Mouse (Mus musculus) c-Kit-positive CD71-positive TER-119-negative erythroid progenitor cells, embryonic 14.5 days (primary cell): ENCODE results near the gene Fam172a.

Experiments
- DNase-seq: peaks from one replicate; pipeline ENCODE4 v3.0.0-alpha.2; 2013; ENCODE audit warnings: low read depth

The Fam172a gene

DNA sequence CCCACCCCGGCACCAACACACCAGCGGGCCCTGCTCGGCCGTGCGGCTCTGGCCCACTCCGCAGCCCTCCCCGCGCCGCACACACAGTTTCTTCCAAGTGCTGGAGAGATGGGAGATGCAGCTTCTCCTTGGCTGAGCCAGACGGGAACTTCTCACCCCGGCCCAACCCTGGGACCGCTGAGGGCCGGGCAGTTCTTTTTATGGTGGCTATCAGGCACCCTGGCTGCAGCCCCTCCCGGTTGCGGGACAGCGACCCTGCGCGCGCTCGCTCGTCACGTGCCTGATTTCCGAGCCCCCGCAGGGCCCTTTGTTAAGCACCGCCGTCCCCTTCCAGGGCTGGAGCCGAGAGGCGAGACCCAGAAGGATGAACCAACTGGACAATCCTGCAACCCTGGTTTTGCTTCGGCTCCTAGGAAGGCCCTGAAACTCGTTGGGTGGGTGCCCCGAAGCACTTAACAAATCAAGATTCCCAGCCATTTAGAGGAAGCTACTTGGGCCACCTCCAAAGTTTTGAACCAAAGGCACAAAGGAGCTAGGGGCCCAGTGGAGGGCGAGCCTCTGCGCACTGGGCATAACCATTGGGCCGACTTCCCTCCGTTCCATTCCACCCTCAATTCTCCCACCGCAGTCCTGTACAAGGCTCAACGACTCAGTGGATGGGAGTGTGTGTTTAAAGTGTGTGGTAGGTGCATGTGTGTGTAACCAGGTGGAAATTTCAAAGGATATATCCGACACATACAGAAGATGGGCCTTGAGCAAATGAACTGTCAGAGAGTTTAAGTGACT lies 477.7 kb downstream of the Fam172a start:
- DNase-seq = no peak

DNA sequence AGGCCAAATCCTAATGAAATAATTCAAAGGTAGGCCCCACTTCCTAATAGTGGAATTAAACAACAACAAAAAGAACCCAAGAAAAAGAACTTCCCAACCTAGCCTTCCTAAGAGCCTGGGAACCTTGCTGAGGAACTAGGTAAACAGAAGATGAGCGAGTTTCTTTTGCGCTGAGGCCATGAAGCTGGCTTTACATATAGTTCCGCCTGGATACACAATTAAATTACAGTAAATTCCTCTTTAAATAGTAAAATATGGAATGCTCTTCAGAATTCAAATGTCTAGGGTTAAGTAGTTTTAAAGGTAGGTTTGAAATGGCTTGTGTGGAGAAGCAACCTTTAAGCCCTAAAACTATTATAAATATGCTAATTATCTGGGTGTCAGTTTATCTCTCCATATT lies 478.4 kb downstream of the Fam172a start:
- DNase-seq = no peak

DNA sequence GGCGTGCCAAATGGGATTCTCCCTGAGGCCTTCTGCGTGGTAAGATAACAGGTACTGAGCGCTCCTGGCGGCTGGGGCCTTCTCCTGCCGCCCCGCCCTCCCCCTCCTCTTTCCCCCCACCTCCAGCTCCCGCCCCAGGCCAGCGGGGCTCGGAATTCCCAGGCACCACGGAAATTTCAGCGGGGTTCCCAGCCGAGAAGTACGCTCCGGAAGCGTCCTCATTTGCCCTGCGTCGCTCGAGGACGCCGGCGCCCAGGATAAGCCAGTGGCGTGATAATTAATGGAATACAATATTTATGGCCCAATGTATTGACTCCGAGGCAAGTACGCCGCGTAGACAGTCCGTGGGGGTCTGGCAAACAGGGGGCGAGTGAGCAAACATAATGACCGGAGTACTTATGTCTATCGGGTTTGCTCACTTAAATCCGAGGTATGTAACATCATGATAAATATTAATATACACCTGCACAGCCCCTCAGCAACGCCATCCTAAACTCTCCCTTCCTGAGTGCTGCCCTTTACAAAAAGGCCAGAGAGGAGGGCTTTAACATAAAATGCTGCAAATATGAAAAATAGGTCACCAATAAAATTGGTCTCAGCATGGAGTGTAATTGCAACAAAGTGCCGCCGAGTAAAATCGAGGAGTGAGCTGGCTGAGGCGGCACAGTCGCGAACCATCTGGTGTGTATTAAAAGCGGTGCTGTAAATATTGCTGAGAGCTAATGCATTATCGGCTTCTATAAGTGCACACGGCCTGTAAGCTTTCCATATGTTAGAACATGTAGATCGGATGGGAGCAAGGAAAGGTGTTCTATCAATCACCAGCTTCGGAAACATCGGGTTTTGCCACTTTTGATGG lies 479.5 kb downstream of the Fam172a start:
- DNase-seq = no peak

DNA sequence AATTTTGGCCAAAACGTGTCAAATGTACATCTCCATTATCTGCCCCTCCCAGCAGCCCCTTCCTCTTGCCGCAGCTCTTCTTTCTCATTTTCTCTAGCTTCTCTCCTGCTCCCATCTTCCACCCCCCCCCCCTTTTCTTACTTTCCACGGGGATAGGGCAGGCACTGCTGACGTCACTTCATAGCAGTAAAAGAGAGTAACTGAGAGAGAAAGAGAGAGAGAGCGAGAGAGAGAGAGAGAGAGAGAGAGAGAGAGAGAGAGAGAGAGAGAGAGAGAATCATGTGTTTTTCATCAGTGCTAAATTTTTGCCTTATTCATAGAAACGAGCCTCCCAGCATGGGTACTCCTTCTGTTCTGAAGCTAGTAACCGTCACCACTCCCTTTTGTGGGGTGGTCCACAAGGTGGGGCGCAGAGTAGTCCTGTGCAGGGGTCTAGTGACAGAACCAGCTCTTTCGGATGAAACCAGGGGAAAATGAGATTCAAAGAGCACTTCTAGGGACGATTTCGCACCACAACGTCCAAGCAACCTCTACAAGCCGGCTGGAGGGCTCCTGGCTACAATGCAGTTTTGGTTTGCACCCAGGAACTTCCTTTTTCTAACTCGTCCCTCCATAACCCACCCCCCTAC lies 480.2 kb downstream of the Fam172a start:
- DNase-seq = no peak

DNA sequence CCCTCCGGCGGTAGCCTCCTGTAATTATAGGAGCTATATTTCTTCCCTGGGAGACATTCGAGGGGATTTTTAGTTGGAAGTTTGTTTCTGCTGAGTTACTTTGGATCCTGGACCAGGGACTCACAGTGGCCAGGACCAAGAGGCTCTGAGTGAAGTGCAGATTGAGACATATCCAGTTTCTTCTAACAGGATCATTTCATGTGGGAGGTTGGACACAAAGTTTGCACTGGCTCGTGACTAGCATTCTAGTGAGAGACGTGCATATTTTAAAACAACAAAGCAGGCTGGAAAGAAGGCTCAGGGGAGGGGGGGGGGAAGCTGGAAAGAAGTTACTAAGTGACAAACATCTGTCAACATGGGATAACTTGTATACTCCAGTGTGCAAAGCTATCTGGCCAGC lies 481.2 kb downstream of the Fam172a start:
- no peak for DNase-seq

DNA sequence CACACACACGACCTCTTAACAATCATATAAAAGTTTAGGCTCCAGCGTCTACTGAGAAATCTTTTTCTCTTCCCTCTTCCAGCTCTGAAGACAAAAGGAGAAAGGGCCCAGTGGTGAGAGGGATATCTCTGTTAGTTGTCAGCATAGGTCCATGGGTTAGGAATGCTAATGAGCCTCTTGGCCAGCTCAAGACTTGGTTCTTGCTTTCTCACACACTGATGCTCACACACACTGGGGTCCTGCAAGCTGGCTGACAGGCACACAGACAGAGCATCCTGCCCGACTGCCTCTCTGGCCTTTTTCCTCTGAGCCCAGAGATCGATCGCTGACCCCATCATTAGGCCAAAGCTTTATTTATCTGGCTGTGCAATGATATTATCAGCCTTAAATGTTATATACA lies 482.2 kb downstream of the Fam172a start:
- no peak for DNase-seq

DNA sequence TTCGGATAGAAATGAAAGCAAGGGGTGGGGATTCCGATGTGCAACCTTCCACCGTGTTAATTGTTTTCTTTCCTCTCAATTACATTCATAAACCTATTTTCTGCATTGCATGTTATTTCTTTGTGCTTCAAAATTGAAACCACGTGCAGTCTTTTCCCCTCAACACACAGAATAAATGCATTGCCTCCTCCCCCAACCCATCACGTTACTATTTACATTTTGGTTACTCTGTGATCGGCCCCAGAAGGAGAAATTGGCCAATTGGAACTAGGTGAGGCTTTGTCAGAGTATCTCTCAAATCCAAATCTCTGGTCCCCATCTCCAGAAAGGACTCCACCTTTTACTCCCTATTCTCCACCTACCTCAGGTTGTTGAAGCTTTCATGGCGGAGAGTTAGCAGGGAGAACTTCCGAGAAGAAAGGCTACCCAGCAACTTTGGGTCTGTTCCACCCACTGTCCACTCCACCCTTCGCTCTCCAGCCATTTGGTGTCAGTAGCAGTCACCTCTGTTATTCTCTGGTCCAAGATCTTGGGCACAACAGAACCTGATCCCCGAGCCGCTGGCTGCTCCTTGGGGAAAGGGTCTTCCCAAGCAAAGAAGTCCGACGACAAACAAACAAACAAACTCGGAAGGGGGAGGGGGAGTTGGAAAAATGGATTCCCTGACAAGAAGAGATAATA lies 483.1 kb downstream of the Fam172a start:
- DNase-seq = no peak

DNA sequence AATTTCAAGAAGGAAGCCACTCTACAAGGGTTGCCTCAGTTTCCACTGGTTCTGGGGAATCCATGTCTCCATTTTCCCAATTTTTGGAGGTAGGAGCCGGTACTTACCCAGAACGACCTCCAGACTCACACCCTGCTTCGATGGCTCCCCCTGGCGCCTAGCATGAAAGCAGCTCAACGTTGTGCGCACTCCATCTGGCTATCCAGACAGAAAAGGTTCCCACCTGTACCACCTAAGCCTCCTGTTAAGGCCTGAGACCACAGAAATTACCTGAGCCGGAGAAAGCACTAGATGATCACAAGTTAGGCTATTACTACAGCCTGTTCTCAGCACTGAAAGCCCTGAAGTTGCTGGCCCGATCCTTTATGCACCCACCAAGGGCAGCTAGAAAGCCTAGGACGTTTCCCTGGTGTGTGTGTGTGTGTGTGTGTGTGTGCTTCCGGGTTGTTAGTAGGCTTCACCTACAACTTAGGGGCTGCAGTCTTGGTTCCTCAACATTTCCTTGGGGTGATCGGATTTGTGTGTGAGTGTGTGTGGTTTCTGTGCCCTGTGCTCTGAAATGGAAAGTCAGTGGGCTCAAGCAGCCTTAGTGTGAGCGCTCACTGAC lies 484.6 kb downstream of the Fam172a start:
- DNase-seq = no peak

DNA sequence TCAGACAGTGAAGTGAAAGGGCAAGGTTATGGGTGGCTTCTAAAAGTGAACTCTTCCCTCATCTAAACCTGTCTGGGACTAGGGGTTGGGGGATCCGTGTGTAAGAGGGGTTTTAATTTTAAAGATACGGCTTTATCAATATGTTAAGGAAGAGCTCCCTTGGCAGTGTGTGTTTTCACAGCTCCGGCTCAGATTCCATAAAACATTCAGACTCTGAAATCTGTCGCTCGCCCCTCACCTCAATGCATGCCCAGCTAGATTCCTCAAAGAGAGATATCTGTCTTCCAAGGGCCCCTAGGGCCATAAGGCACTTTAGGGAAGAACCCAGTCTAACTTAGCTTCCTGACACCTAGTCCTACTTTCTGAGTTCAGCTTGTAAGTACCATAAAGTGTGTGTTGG lies 486.0 kb downstream of the Fam172a start:
- DNase-seq = no peak

DNA sequence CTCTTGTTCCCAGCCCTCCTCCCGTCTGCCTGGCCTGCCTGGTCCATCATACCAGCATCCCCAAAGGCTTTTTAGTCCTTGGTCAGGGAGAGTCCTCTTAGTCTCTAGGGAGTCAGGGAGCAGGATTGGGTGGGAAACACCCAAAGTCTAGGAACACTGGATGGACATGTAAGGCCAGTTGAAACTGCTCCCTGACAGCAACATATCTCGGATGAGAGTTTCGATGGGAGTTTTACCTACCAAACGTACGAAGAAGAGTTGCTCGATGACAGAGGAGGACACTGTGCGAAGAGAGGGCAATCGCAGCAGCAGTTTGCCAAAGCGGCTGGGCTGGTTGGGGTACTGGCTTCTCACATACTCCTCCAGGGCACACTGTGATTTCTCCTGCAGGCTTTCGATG lies 487.8 kb downstream of the Fam172a start:
- no peak for DNase-seq

DNA sequence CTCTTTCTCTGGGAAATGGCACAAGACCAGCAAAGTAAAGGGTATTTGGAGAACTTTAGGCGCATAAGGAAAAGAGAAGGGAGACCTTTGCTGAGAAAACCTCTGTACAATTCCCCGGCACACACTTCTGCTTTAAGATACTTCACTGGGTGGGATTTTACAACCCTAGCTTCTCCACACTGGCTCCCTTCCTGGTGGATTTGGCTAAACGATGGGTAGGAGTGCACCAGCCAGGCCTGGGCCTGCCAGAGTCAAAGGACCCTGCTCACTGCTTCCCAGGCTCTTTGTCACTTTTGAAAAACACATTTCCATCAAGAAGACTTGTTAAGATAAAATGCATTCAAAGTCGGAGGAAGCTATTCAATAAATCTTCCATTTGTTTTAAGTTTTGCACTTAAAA lies 491.4 kb downstream of the Fam172a start:
- no peak for DNase-seq

DNA sequence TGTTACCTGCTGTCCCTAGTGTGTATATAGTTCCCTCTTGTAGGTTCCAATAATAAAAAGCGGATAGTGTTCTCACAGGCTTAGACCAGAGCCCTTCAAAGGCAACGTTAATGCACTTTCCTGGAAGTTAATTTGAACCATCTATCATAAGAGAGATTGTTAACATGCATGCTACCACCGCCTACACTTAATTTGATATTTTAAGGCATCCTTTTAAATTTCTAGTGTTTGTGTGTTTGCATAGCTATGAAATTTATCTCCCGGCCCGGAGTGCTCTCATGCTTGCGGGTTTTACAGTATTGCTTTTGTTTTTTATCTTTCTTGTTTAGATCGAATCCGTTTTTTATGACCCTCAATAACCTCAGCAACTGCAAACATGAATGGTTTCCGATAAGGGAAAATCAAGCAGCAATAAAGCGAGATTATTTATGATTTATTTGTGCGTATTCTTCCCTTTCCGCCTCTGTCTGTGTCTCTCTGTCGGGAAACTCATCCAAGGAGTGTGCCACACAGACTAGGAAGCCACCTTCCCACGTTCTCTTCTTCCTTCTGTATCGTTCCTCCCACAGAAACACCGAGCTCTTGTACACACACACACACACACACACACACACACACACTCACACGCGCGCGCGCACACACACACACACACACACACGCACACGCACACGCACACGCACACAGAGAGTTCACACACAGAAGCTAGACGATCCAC lies 492.5 kb downstream of the Fam172a start:
- no peak for DNase-seq

DNA sequence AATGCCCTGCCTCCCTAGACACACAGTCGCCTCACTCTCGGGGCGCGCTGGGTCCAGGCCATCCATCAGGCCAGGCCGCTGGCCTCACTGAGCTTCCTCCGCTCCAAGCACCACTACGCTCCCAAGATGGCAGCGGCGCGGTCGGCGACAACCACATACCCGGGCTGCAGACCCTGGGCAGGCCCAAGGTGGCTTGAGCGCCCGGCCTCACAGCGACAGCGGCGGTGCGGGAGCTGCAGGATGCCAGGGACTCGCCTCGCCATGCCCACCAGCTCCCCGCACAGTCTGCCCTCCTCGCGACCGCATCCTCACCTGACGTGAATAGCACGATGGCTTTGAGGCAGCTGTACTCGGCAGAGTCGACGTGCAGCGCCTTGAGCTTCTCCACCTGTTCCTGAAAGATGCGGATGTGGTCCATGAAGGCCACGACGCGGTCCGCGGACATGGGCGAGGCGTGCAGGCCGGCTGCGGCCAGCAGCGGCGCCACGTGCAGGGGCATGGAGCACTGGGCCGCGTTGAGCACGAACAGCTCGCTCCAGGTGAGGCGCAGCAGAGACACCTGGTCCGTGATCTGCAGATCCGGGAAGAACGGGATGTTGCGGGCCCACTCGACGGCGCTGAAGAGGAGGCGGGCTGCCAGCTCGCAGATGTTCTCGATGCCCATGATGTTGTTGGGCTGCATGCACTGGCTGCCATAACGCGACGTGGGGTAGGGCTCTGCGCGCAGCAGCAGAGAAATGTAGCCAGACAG lies 493.2 kb downstream of the Fam172a start:
- no peak for DNase-seq

DNA sequence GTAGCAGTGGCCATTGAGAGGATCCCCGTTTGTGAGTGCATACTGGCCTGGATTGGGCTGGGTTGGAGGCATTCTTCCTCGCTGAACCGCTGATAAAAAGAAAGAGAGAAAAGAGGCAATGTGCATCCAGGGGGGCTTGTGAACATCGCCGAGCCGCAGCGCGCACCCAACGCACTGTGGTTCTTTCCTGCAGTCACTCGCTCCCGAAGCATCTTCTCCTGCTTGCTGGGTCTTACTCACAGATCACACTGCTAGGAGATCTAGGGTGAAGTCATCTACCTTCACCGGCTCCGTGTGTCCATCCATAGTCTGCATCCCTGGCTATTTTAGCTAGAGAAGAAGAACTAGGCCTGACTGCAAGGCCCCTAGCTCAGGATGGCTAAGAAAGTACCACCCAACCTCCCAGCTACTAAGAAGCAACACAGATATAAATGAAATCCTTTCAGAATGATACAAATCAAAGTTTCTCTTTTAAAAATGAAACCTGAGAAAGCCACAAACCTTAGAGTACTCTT lies 493.8 kb downstream of the Fam172a start:
- no peak for DNase-seq

DNA sequence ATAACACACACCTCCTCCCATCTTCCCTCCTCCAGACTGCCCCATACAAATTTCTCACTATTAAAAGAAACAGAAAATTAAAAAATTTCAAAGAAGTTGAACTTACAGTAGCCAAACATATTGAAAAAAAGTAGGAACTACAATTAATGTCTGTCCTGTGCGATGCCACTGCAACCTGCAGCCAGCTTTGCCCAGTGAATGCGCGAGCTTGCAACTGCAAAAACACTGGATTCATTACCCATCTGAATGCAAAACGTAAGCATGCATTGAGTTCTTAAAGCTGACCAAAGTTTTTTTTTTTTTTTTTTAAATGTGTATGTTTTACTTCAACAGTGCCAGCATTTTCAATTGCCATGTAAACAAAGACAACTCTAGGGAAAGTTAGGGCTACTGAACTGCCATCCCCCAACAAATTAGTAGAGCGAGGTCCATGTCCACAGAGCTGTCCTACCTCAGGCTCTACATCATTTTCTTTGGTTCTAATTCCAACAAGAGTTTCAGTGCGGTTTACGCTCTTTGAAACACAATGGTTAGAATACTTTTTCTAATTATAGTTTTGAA lies 494.5 kb downstream of the Fam172a start:
- DNase-seq = no peak

DNA sequence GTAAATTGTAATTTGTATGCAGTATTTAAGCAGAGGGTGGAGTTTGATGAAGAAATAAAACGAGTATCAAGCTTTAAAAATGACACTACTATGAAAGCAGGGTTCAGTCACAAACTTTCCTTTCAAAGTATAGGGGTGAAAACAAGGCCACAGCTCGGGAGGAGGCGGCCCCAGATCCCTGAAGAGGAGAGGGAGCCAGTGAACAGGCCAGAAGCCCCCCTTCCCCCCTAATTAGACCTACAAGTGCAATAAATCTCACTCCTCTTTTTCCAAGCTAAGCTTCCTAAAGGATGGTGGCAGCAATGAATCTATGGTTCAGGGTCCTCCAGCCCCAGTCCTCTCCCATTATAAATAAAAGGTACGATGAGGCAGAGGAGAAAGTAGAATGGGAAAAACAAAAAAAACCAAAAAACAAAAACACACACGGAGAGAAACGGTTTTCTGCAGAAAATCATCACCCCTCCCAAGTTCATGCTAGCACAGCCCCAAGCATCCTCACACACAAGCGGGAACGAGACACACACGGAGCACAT lies 495.5 kb downstream of the Fam172a start:
- DNase-seq = no peak

DNA sequence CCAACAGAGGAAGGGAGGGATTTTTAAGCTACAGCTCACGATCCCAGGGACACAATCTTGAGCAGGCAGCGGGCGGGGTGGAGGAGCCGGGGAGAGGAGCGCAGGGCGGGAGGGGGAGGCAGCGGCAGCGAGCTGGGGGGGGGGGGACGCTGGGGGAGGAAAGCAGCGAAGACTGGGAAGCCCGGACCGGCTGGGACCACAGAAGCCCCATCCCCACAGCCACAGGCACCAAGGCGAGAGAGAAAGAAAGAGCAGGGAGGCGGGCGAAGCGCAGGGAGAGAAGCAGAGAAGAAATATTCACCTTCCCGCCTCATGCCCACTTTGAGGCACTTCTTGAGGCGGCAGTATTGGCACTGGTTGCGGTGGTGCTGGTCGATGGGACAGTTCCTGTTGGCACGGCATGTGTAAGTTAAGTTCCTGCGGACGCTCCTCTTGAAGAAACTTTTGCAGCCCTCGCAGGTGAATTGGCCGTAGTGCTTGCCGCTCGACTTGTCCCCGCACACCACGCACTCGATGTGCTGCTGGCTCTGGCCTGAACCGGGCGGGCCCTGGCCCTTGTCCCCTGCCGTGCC lies 496.1 kb downstream of the Fam172a start:
- DNase-seq = no peak

DNA sequence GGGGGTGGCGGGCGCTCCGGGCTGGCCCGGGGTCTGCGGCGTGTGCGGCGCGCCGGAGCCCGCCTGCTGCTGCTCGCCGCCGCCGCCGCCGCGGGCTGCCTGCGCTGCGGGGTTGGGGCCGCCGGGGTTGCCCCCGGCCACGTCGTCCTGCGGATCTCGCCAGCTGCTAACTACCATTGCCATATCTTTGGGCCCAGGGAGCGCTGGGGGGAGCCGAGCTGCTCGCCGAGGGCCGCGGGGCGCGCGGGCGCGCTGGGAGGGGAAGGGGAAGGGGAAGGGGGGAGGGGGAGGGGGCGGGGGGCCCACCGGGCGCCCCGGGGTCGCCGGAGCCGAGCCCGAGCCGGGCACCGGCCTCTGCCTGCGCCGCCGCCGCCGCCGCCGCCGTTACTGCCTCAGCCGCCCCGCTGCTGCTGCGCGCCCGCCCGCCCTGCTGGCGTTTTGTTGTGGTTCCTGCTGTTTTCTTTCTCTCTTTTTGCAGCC lies 496.6 kb downstream of the Fam172a start:
- no peak for DNase-seq
